Mouse (Mus musculus): ENCODE data around the gene Lrrc30.

Gene Lrrc30

DNA sequence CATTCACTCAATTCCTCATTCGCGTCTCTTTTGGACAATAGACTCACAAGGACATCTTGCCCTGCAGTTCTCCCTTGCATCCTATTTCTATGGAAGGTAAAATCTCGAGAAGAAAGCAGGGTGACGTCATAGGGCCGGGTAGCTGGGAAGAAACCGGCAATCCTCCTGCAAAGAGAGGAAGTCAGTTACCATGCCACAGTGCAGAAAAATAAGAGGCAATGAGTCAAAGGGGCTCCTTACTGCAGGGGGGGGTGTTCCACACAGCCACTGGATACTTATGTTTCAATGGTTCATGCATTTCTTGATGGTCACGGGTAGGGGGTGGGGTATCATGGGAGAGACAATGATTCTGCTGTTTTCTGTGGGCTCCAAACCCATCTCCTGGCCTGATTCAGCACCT, 49.1 kb downstream of the Lrrc30 start:
- no peak for ATAC-seq (ENCODE audit: low TSS enrichment)

- no peak for ATAC-seq (ENCODE audit: low TSS enrichment)
These were observed 49.7 kb downstream of the Lrrc30 start for GRCm38 (mm10) chr17:67582681-67583356.

DNA sequence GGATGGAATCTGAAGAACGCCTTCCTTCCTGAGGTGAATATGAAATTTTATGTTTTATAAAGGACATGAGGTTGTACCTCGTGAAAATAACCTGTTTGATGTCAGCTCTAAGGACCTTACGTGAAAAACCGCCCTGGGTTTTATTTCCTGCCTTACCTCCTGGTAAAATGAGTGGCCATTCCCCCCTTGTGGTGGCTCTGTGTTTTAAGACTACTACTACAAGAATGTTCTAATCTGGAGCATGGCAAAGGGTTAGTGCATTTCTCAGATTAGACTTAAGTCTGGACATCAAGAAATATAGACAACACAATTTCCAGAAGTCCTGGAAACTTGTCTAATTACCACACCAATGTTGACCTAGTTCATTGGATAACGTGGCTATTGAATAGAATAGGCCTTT, 50.7 kb downstream of the Lrrc30 start:
- no peak for ATAC-seq (ENCODE audit: low TSS enrichment)
